Mouse (Mus musculus) myocyte (in vitro differentiated cells): ENCODE measurements at regions not wholly inside any gene's neighbourhood (a gene's known extent, or its start where the extent isn't known, plus 50 kb on each side); places are given as distances from the start of the nearest gene placed in this dataset.

Experiments
- E2F4 ChIP-seq: IDR thresholded peaks from one replicate; pipeline ENCODE4 v1.6.1; 2011; ENCODE audit warnings: mild to moderate bottlenecking, control low read depth, moderate library complexity; ENCODE audit not compliant: insufficient read depth
- MAX ChIP-seq: IDR thresholded peaks from one replicate; pipeline ENCODE4 v1.6.1; 2011; ENCODE audit warnings: low read depth, mild to moderate bottlenecking, control low read depth
- POLR2A ChIP-seq: IDR thresholded peaks from one replicate; pipeline ENCODE4 v1.6.1; 2011; ENCODE audit warnings: low read depth, mild to moderate bottlenecking, control low read depth, moderate library complexity; ENCODE audit not compliant: insufficient read length
- REST ChIP-seq: IDR thresholded peaks from one replicate; pipeline ENCODE4 v1.6.1; 2011; ENCODE audit warnings: mild to moderate bottlenecking, control low read depth, moderate library complexity; ENCODE audit not compliant: insufficient read depth, insufficient read length
- TCF12 ChIP-seq: IDR thresholded peaks from one replicate; pipeline ENCODE4 v1.6.1; 2011; ENCODE audit warnings: mild to moderate bottlenecking, control low read depth; ENCODE audit not compliant: poor library complexity, insufficient read depth, severe bottlenecking
- USF1 ChIP-seq: IDR thresholded peaks from one replicate; pipeline ENCODE4 v1.6.1; 2011; ENCODE audit warnings: low read depth, mild to moderate bottlenecking, control low read depth, moderate library complexity

DNA sequence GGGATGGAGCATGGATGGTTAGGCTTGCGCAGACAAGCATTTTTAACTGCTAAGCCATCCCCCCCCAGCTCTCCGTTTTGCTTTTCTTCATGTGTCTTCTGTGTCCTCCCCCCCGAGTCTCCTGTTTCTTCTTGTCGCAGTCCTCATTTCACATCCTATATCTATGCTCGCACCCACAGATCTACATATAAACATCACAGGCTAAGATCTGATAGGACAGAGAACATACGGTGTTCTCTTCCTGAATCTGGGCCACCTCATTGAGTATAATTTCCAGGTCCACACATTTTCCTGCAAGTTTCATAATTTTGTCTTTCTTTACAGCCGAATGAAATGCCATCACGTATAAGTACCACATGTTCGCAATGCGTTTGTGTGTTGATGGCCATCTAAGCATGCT is 168.7 kb downstream of the Zfp36l1 start:
- TF ChIP-seq TCF12 (no peak), POLR2A (no peak), REST (no peak), USF1 (no peak), MAX (no peak), E2F4 (no peak)
